ENCODE assay signal across 8 mouse cellular contexts in genomic region chr7:28104670-28105069, GRCm38 (mm10). TPM values are rescaled to one million over a fixed set of nuclear protein-coding genes. Genes with fewer than 3 reads are reported as not detected.
DNase-seq lines count a peak whose midpoint lies in the region; ATAC-seq and TF ChIP-seq lines count a peak whose summit lies in the region.
"Had no signal": no experiment of that assay in that cellular context is flagged by ENCODE, and none has a peak within 500 bp of the region (broad histone marks: within the 10 kb centered on the region; RNA-seq: fewer than 3 reads in every experiment).

No protein-coding gene starts in this region.

- no peaks in the 10 kb centered on the region for H3K36me3 ChIP-seq in heart, postnatal 0 days (replicated peaks; ENCODE audit: control insufficient read depth, insufficient read depth, low read length)
- H3K36me3 ChIP-seq in midbrain, embryonic 15.5 days (replicated peaks): no peaks in the 10 kb centered on the region

- H3K27me3 ChIP-seq in heart, postnatal 0 days (ENCODE audit: control insufficient read depth, insufficient read depth, low read length): no peaks in the 10 kb centered on the region
- 0 out of 2 replicates have a peak, but pooled peaks cover 2% of the 10 kb centered on the region for H3K27me3 ChIP-seq in midbrain, embryonic 15.5 days (replicated peaks)

- no peak for TF ChIP-seq CTCF in heart, postnatal 0 days (IDR thresholded peaks at IDR 0.05; ENCODE audit: low read depth)

- TF ChIP-seq EP300 in heart, postnatal 0 days (IDR thresholded peaks at IDR 0.05; ENCODE audit: low read depth): no peak

- WGBS in heart, postnatal 0 days: 8% methylated on average over 23 of the region's 23 CpGs
- WGBS in midbrain, embryonic 15.5 days: 9% methylated on average over 23 of the region's 23 CpGs

- no peak overlapping the region for H3K9ac ChIP-seq in heart, postnatal 0 days (replicated peaks; ENCODE audit: low read depth, low read length)
- H3K9ac ChIP-seq in midbrain, embryonic 15.5 days: peak overlapping the region; percentile 22; the same call in 1 of the 2 replicates

- no peaks in the 10 kb centered on the region for H3K9me3 ChIP-seq in heart, postnatal 0 days (replicated peaks; ENCODE audit: control insufficient read depth, low read length)
- no peaks in the 10 kb centered on the region for H3K9me3 ChIP-seq in midbrain, embryonic 15.5 days

- no peak overlapping the region for H3K4me3 ChIP-seq in heart, postnatal 0 days (ENCODE audit: low read depth, low read length)
- peak overlapping the region; percentile 27 for H3K4me3 ChIP-seq in midbrain, embryonic 15.5 days
- H3K4me3 ChIP-seq: myocyte had no signal

- H3K27ac ChIP-seq in heart, postnatal 0 days (ENCODE audit: low read depth): no peak overlapping the region
- no peak overlapping the region for H3K27ac ChIP-seq in midbrain, embryonic 15.5 days

- H3K4me1 ChIP-seq in heart, postnatal 0 days (ENCODE audit: control insufficient read depth, insufficient read depth): no peaks in the 10 kb centered on the region
- H3K4me1 ChIP-seq in midbrain, embryonic 15.5 days: 0 out of 2 replicates have a peak, but pooled peaks cover 3% of the 10 kb centered on the region

- peak overlapping the region; percentile 40 for H3K4me2 ChIP-seq in heart, postnatal 0 days (ENCODE audit: low read depth, low read length)
- peak overlapping the region; percentile 56 for H3K4me2 ChIP-seq in midbrain, embryonic 15.5 days

- peak; percentile 71 for DNase-seq in ES-CJ7 (ENCODE audit: low read depth, low spot score)
- DNase-seq in cerebellum, adult 9-11 months: peak; percentile 7
- DNase-seq in heart, postnatal 0 days (ENCODE audit: low spot score): no peak
- DNase-seq in kidney, postnatal 4 days: peak; percentile 71 to 83
- DNase-seq in B cell, adult 2 months: no peak
- DNase-seq in thymus, postnatal 10 days (ENCODE audit: low spot score in 2 of 2): no peak

- peak; percentile 17; the same call in 1 of the 2 replicates for ATAC-seq in heart, postnatal 0 days (ENCODE audit: insufficient read depth, low read depth)
- ATAC-seq in midbrain, embryonic 15.5 days (replicated peaks): peak; percentile 67; the same call in 1 of the 2 replicates

RNA-seq across cellular contexts. Expression of gene 9530053A07Rik, which starts 24.6 kb away (rescaled TPM):
- total RNA-seq in heart, postnatal 0 days (2014; rRNA removed; ENCODE audit: low replicate concordance): not detected in 2 replicates
- polyA plus RNA-seq in heart, postnatal 0 days (2015; fragmentation: Nextera tagmentation; extraction: Ambion mirVana): 0.01 and 0.04 TPM in 2 replicates
- polyA plus RNA-seq in midbrain, embryonic 15.5 days (2015; fragmentation: Nextera tagmentation; extraction: Ambion mirVana): 0.05 and 0.06 TPM in 2 replicates

RNA-seq across cellular contexts. Expression of gene Fcgbp, which starts 33.6 kb away (rescaled TPM):
- 0.46 TPM in 1 of 2 replicates, not detected in the other for total RNA-seq in heart, postnatal 0 days (2014; rRNA removed; ENCODE audit: low replicate concordance)
- polyA plus RNA-seq in heart, postnatal 0 days (2015; fragmentation: Nextera tagmentation; extraction: Ambion mirVana): not detected in 2 replicates
- polyA plus RNA-seq in midbrain, embryonic 15.5 days (2015; fragmentation: Nextera tagmentation; extraction: Ambion mirVana): 0.51 and 0.66 TPM in 2 replicates
- polyA plus RNA-seq: myocyte had no signal

RNA-seq across cellular contexts. Expression of gene Psmc4, which starts 54.8 kb away (rescaled TPM):
- total RNA-seq in heart, postnatal 0 days (2014; rRNA removed; ENCODE audit: low replicate concordance): 146 and 199 TPM in 2 replicates
- polyA plus RNA-seq in heart, postnatal 0 days (2015; fragmentation: Nextera tagmentation; extraction: Ambion mirVana): 203 and 207 TPM in 2 replicates
- 296 and 299 TPM in 2 replicates for polyA plus RNA-seq in midbrain, embryonic 15.5 days (2015; fragmentation: Nextera tagmentation; extraction: Ambion mirVana)

Comparison
In these comparisons a context has a peak if more than half of its experiments do, and no peak if none do; other contexts are left out.
1. DNase-seq: peak in ES-CJ7 (single experiment), cerebellum, adult 9-11 months (single experiment) and kidney, postnatal 4 days (2 of 2); none in heart, postnatal 0 days (single experiment), B cell, adult 2 months (0 of 2) and thymus, postnatal 10 days (0 of 2).